8 mouse cellular contexts compared by ENCODE assay signal in genomic region chr10:12573601-12574000, GRCm38 (mm10).
A peak's percentile ranks its signal among the peaks of the same experiment; 100 is the strongest.
DNase-seq lines count a peak whose midpoint lies in the region; ATAC-seq and TF ChIP-seq lines count a peak whose summit lies in the region.

No protein-coding gene starts in this region.

- no peak for TF ChIP-seq CTCF in hindbrain, postnatal 0 days (IDR thresholded peaks at IDR 0.05; ENCODE audit: low read depth)
- TF ChIP-seq CTCF in G1E (IDR thresholded peaks at IDR 0.05; ENCODE audit: low read depth, low read length): no peak

- no peaks in the 10 kb centered on the region for H3K36me3 ChIP-seq in hindbrain, embryonic 11.5 days (ENCODE audit: control insufficient read depth, insufficient read depth, low read length)
- no peaks in the 10 kb centered on the region for H3K36me3 ChIP-seq in hindbrain, postnatal 0 days (ENCODE audit: insufficient read depth, low read length)
- H3K36me3 ChIP-seq in G1E (replicated peaks): peaks cover 8% of the 10 kb centered on the region
- no peaks in the 10 kb centered on the region for H3K36me3 ChIP-seq in liver, embryonic 12.5 days

- no peaks in the 10 kb centered on the region; the same call in 1 of the 2 replicates for H3K4me1 ChIP-seq in hindbrain, embryonic 11.5 days (replicated peaks; ENCODE audit: control insufficient read depth, insufficient read depth, low read length)
- H3K4me1 ChIP-seq in hindbrain, postnatal 0 days (ENCODE audit: insufficient read depth, low read length): no peaks in the 10 kb centered on the region; the same call in 1 of the 2 replicates
- H3K4me1 ChIP-seq in G1E (ENCODE audit: insufficient read depth, low read depth, low read length): peaks cover 22% of the 10 kb centered on the region
- peaks cover 21% of the 10 kb centered on the region for H3K4me1 ChIP-seq in liver, embryonic 12.5 days

- H3K9me3 ChIP-seq in hindbrain, embryonic 11.5 days (ENCODE audit: control insufficient read depth, low read length): no peaks in the 10 kb centered on the region
- no peaks in the 10 kb centered on the region for H3K9me3 ChIP-seq in hindbrain, postnatal 0 days (ENCODE audit: low read length)
- H3K9me3 ChIP-seq in G1E (replicated peaks): no peaks in the 10 kb centered on the region
- H3K9me3 ChIP-seq in liver, embryonic 12.5 days (replicated peaks): no peaks in the 10 kb centered on the region

- WGBS in hindbrain, embryonic 11.5 days: 9% methylated on average over 5 of the region's 6 CpGs
- 18% methylated on average over 5 of the region's 6 CpGs for WGBS in hindbrain, postnatal 0 days
- 6% methylated on average over 6 of the region's 6 CpGs for WGBS in liver, embryonic 12.5 days (ENCODE audit: insufficient replicate concordance)

- no peak overlapping the region for H3K9ac ChIP-seq in hindbrain, embryonic 11.5 days (ENCODE audit: low read depth, low read length)
- H3K9ac ChIP-seq in hindbrain, postnatal 0 days (replicated peaks; ENCODE audit: low read length): no peak overlapping the region
- peak overlapping the region; percentile 44; the same call in 1 of the 2 replicates for H3K9ac ChIP-seq in liver, embryonic 12.5 days

- peak; percentile 19 for DNase-seq in hindbrain, embryonic 11.5 days (ENCODE audit: low spot score)
- DNase-seq in hindbrain, postnatal 0 days (ENCODE audit: low spot score): no peak
- DNase-seq in G1E (ENCODE audit: low spot score): peak; percentile 43
- DNase-seq in layer of hippocampus, adult 9-10 months (ENCODE audit: low spot score): no peak
- no peak for DNase-seq in ovary, postnatal 14 days (ENCODE audit: low spot score)
- no peak for DNase-seq in thymus, postnatal 36 days

- no peak overlapping the region for H3K27ac ChIP-seq in hindbrain, embryonic 11.5 days (ENCODE audit: low read depth, low read length)
- no peak overlapping the region for H3K27ac ChIP-seq in hindbrain, postnatal 0 days
- peak overlapping the region; percentile 70; the same call in 1 of the 2 replicates for H3K27ac ChIP-seq in liver, embryonic 12.5 days

- no peak for ATAC-seq in hindbrain, embryonic 11.5 days (ENCODE audit: low FRiP score)
- ATAC-seq in hindbrain, postnatal 0 days: no peak
- peak; percentile 79 for ATAC-seq in G1E (ENCODE audit: extremely low read depth, insufficient number of reproducible peaks, low FRiP score, poor library complexity, severe bottlenecking)
- peak; percentile 95 for ATAC-seq in granulocyte monocyte progenitor cell, adult 5-6 weeks (replicated peaks; ENCODE audit: poor library complexity, severe bottlenecking)
- ATAC-seq in liver, embryonic 12.5 days: peak; percentile 87

- no peaks in the 10 kb centered on the region for H3K27me3 ChIP-seq in hindbrain, embryonic 11.5 days (ENCODE audit: control insufficient read depth, insufficient read depth, low read length)
- no peaks in the 10 kb centered on the region for H3K27me3 ChIP-seq in hindbrain, postnatal 0 days (ENCODE audit: insufficient read depth, low read length)
- H3K27me3 ChIP-seq in G1E (ENCODE audit: insufficient read depth, low read length): no peaks in the 10 kb centered on the region
- H3K27me3 ChIP-seq in liver, embryonic 12.5 days (replicated peaks): no peaks in the 10 kb centered on the region

- H3K4me2 ChIP-seq in hindbrain, embryonic 11.5 days (replicated peaks; ENCODE audit: low read depth, low read length): no peak overlapping the region
- no peak overlapping the region for H3K4me2 ChIP-seq in hindbrain, postnatal 0 days (ENCODE audit: low read depth, low read length)
- H3K4me2 ChIP-seq in liver, embryonic 12.5 days: peak overlapping the region; percentile 55

- H3K4me3 ChIP-seq in hindbrain, embryonic 11.5 days (ENCODE audit: low read depth, low read length): no peak overlapping the region
- H3K4me3 ChIP-seq in hindbrain, postnatal 0 days (ENCODE audit: low read length): no peak overlapping the region
- H3K4me3 ChIP-seq in G1E (ENCODE audit: low read depth, low read length): no peak overlapping the region; the same call in 1 of the 2 replicates
- peak overlapping the region; percentile 9; the same call in 1 of the 2 replicates for H3K4me3 ChIP-seq in liver, embryonic 12.5 days

Comparison
In these comparisons a context has a peak if more than half of its experiments do, and no peak if none do; other contexts are left out.
1. DNase-seq: peak in hindbrain, embryonic 11.5 days (single experiment) and G1E (single experiment); none in hindbrain, postnatal 0 days (single experiment), layer of hippocampus, adult 9-10 months (single experiment), ovary, postnatal 14 days (single experiment) and thymus, postnatal 36 days (0 of 2).
2. ATAC-seq: peak in G1E (single experiment), granulocyte monocyte progenitor cell, adult 5-6 weeks (single experiment) and liver, embryonic 12.5 days (single experiment); none in hindbrain, embryonic 11.5 days (single experiment) and hindbrain, postnatal 0 days (single experiment).